Mouse (Mus musculus): Measurements from ENCODE around the gene Cdc42se2. TPM values are rescaled to one million over a fixed set of nuclear protein-coding genes. Genes with fewer than 3 reads are reported as not detected.
A peak's percentile ranks its signal among the peaks of the same experiment; 100 is the strongest.

The Cdc42se2 gene
- polyA plus RNA-seq, 1 experiment from 2014 or later = 72.1 TPM

GRCm38 (mm10) chr11:54736903-54737302 lies 50.6 kb downstream of the Cdc42se2 start:
- Histone ChIP-seq H3K27ac (replicated peaks; ENCODE audit: low read depth, low read length) (no peak overlapping the region), H3K4me3 (ENCODE audit: low read depth, low read length) (no peak overlapping the region), H3K4me1 (ENCODE audit: control insufficient read depth, insufficient read depth, low read length) (no peaks in the 10 kb centered on the region), H3K27me3 (replicated peaks; ENCODE audit: control insufficient read depth, insufficient read depth, low read length) (no peaks in the 10 kb centered on the region), H3K9ac (ENCODE audit: low read depth, low read length) (no peak overlapping the region), H3K4me2 (ENCODE audit: low read depth, low read length) (no peak overlapping the region), H3K36me3 (ENCODE audit: control insufficient read depth, insufficient read depth, low read length) (peaks cover 51% of the 10 kb centered on the region), H3K9me3 (ENCODE audit: control insufficient read depth, low read length) (no peaks in the 10 kb centered on the region)
- ATAC-seq (ENCODE audit: low read depth) (no peak), DNase-seq (ENCODE audit: low spot score) (no peak)
- 86% methylated on average over 5 of the region's 5 CpGs for WGBS

DNA sequence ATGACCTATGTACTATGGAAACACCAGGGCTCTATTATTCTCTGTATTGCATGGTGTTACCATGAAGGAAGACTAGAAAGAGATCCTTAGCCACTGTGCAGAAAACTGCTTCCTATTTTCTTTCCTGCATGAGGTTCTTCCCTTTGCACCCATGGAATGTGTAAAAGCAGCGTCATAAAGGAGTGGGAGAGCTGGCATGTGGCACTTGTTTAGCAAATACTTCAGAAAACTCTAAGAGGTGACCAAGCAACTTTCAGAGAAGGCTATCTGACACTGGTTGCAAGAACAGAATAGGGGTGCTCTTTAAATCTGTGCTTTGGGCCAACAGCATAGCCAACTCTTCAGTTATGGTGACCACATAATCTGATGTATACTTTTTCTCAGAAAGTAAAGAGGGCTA lies 52.4 kb downstream of the Cdc42se2 start:
- Histone ChIP-seq H3K36me3 (ENCODE audit: control insufficient read depth, insufficient read depth, low read length) (peaks cover 43% of the 10 kb centered on the region), H3K4me1 (ENCODE audit: control insufficient read depth, insufficient read depth, low read length) (no peaks in the 10 kb centered on the region), H3K4me2 (ENCODE audit: low read depth, low read length) (no peak overlapping the region), H3K27me3 (replicated peaks; ENCODE audit: control insufficient read depth, insufficient read depth, low read length) (no peaks in the 10 kb centered on the region), H3K9ac (ENCODE audit: low read depth, low read length) (no peak overlapping the region), H3K9me3 (ENCODE audit: control insufficient read depth, low read length) (no peaks in the 10 kb centered on the region), H3K27ac (replicated peaks; ENCODE audit: low read depth, low read length) (no peak overlapping the region), H3K4me3 (ENCODE audit: low read depth, low read length) (no peak overlapping the region)
- WGBS = 82% methylated on average over 1 of the region's 1 CpGs
- DNase-seq (ENCODE audit: low spot score) (no peak), ATAC-seq (ENCODE audit: low read depth) (no peak)

- no peaks in the 10 kb centered on the region for H3K9me3 ChIP-seq (ENCODE audit: control insufficient read depth, low read length)
- peaks cover 37% of the 10 kb centered on the region for H3K36me3 ChIP-seq (ENCODE audit: control insufficient read depth, insufficient read depth, low read length)
- no peak for DNase-seq (ENCODE audit: low spot score)
- WGBS = 73% methylated on average over 7 of the region's 7 CpGs
- no peak overlapping the region for H3K4me2 ChIP-seq (ENCODE audit: low read depth, low read length)
- H3K27me3 ChIP-seq (replicated peaks; ENCODE audit: control insufficient read depth, insufficient read depth, low read length) = no peaks in the 10 kb centered on the region
- no peak overlapping the region for H3K27ac ChIP-seq (replicated peaks; ENCODE audit: low read depth, low read length)
- H3K4me1 ChIP-seq (ENCODE audit: control insufficient read depth, insufficient read depth, low read length) = no peaks in the 10 kb centered on the region
- no peak overlapping the region for H3K4me3 ChIP-seq (ENCODE audit: low read depth, low read length)
- no peak for ATAC-seq (ENCODE audit: low read depth)
- no peak overlapping the region for H3K9ac ChIP-seq (ENCODE audit: low read depth, low read length)
Measured at GRCm38 (mm10) chr11:54733546-54733945, 53.9 kb downstream of the Cdc42se2 start.

DNA sequence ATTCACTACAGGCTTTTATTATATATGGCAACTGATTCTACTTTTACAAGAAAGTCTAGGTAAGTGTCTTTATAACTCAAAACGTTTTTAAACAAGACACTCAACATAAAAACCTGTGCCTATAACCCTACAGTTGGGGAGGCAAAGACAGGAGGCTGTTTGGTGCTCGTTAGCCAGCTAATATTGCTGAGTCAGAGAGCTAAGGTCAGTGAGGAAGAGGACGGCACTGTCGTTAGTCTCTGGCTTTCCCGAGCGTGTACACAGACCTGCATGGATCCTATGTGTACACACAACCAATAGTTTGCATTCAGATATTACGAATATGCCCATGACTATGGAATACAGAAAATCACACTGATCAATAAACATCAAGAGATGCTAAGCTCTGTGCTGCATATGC lies 56.1 kb downstream of the Cdc42se2 start:
- DNase-seq (ENCODE audit: low spot score) = no peak
- no peaks in the 10 kb centered on the region for H3K4me1 ChIP-seq (ENCODE audit: control insufficient read depth, insufficient read depth, low read length)
- peaks cover 37% of the 10 kb centered on the region for H3K36me3 ChIP-seq (ENCODE audit: control insufficient read depth, insufficient read depth, low read length)
- H3K4me3 ChIP-seq (ENCODE audit: low read depth, low read length) = no peak overlapping the region
- H3K27me3 ChIP-seq (replicated peaks; ENCODE audit: control insufficient read depth, insufficient read depth, low read length) = no peaks in the 10 kb centered on the region
- WGBS = 84% methylated on average over 7 of the region's 7 CpGs
- no peaks in the 10 kb centered on the region for H3K9me3 ChIP-seq (ENCODE audit: control insufficient read depth, low read length)
- no peak overlapping the region for H3K4me2 ChIP-seq (ENCODE audit: low read depth, low read length)
- no peak overlapping the region for H3K9ac ChIP-seq (ENCODE audit: low read depth, low read length)
- ATAC-seq (ENCODE audit: low read depth) = no peak
- no peak overlapping the region for H3K27ac ChIP-seq (replicated peaks; ENCODE audit: low read depth, low read length)

GRCm38 (mm10) chr11:54730931-54731330 lies 56.5 kb downstream of the Cdc42se2 start:
- 95% methylated on average over 5 of the region's 5 CpGs for WGBS
- peaks cover 36% of the 10 kb centered on the region; the same call in 1 of the 2 replicates for H3K36me3 ChIP-seq (ENCODE audit: control insufficient read depth, insufficient read depth, low read length)

GRCm38 (mm10) chr11:54729311-54729710 lies 58.2 kb downstream of the Cdc42se2 start:
- Histone ChIP-seq H3K27me3 (replicated peaks; ENCODE audit: control insufficient read depth, insufficient read depth, low read length) (no peaks in the 10 kb centered on the region), H3K36me3 (ENCODE audit: control insufficient read depth, insufficient read depth, low read length) (peaks cover 32% of the 10 kb centered on the region; the same call in 1 of the 2 replicates), H3K27ac (replicated peaks; ENCODE audit: low read depth, low read length) (no peak overlapping the region), H3K4me2 (ENCODE audit: low read depth, low read length) (no peak overlapping the region), H3K9ac (ENCODE audit: low read depth, low read length) (no peak overlapping the region), H3K4me1 (ENCODE audit: control insufficient read depth, insufficient read depth, low read length) (no peaks in the 10 kb centered on the region), H3K4me3 (ENCODE audit: low read depth, low read length) (no peak overlapping the region), H3K9me3 (ENCODE audit: control insufficient read depth, low read length) (no peaks in the 10 kb centered on the region)
- DNase-seq (ENCODE audit: low spot score) (no peak), ATAC-seq (ENCODE audit: low read depth) (no peak)
- WGBS = 87% methylated on average over 3 of the region's 3 CpGs

More at GRCm38 (mm10) chr11:54730931-54731330, 56.5 kb downstream of the Cdc42se2 start:
- no peaks in the 10 kb centered on the region for H3K4me1 ChIP-seq (ENCODE audit: control insufficient read depth, insufficient read depth, low read length)
- H3K27ac ChIP-seq (replicated peaks; ENCODE audit: low read depth, low read length) = no peak overlapping the region
- H3K4me2 ChIP-seq (ENCODE audit: low read depth, low read length) = no peak overlapping the region
- no peaks in the 10 kb centered on the region for H3K27me3 ChIP-seq (replicated peaks; ENCODE audit: control insufficient read depth, insufficient read depth, low read length)
- H3K9me3 ChIP-seq (ENCODE audit: control insufficient read depth, low read length) = no peaks in the 10 kb centered on the region
- no peak overlapping the region for H3K9ac ChIP-seq (ENCODE audit: low read depth, low read length)
- no peak overlapping the region for H3K4me3 ChIP-seq (ENCODE audit: low read depth, low read length)
- ATAC-seq (ENCODE audit: low read depth) = no peak
- DNase-seq (ENCODE audit: low spot score) = no peak

DNA sequence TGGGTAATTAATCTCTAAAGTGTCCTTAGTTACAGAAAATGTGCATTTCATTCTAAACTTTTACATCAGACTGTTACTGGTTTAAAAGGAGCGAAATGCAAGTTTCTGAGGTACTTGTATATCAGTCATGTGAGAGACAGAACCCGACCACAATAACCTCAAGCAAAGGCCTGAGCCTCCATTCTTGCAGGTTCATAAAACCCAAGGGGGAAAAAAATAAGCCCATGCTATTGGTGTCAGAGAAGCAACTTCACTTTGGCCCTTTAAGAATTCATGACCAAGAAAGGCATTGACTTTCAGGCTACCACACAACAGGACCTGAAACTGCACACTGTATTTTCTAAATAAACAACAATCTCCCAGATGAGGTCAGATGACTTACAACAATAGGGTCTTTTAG lies 59.1 kb downstream of the Cdc42se2 start:
- 85% methylated on average over 2 of the region's 2 CpGs for WGBS
- H3K4me3 ChIP-seq (ENCODE audit: low read depth, low read length) = no peak overlapping the region

DNA sequence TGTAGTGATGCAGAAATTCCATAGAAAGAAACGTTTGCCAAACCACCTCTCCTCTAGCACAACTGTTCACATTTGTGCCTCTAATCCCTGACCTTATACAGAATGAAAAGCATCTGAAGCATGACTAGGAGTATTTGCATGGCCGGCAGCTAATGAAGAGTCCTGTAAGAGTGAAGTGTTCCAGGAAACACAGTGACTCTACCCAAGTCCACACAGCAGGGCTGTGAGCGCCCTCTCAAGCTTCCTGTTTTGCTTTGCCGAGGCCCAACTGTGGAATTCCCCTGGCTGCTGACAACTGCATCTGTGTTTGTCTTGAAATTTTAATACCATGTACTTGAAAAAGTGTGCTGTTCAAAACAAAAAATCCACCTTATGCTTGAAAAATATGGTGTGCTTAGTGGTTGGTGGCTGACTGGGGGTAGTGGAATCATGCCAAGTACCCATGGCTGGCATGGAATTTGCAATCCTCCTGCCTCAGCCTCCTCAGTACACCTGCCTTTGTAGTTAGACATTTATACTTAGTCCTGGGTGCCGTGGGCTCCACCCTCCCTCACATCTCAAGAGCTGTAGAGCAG lies 60.1 kb downstream of the Cdc42se2 start:
- Histone ChIP-seq H3K9ac (ENCODE audit: low read depth, low read length) (no peak overlapping the region), H3K4me1 (ENCODE audit: control insufficient read depth, insufficient read depth, low read length) (no peaks in the 10 kb centered on the region), H3K9me3 (ENCODE audit: control insufficient read depth, low read length) (no peaks in the 10 kb centered on the region), H3K27me3 (replicated peaks; ENCODE audit: control insufficient read depth, insufficient read depth, low read length) (no peaks in the 10 kb centered on the region), H3K4me2 (ENCODE audit: low read depth, low read length) (no peak overlapping the region), H3K4me3 (ENCODE audit: low read depth, low read length) (no peak overlapping the region), H3K27ac (replicated peaks; ENCODE audit: low read depth, low read length) (peak overlapping the region; percentile 6; the same call in 1 of the 2 replicates), H3K36me3 (ENCODE audit: control insufficient read depth, insufficient read depth, low read length) (peaks cover 38% of the 10 kb centered on the region)
- 62% methylated on average over 5 of the region's 5 CpGs for WGBS
- ATAC-seq (ENCODE audit: low read depth) = peak; percentile 55; the same call in 1 of the 2 replicates
- DNase-seq (ENCODE audit: low spot score) = peak; percentile 56

More for the DNA sequence above, 59.1 kb downstream of the Cdc42se2 start:
- DNase-seq (ENCODE audit: low spot score) (no peak), ATAC-seq (ENCODE audit: low read depth) (no peak)
- H3K27ac ChIP-seq (replicated peaks; ENCODE audit: low read depth, low read length) = no peak overlapping the region
- no peaks in the 10 kb centered on the region for H3K27me3 ChIP-seq (replicated peaks; ENCODE audit: control insufficient read depth, insufficient read depth, low read length)
- no peak overlapping the region for H3K9ac ChIP-seq (ENCODE audit: low read depth, low read length)
- H3K9me3 ChIP-seq (ENCODE audit: control insufficient read depth, low read length) = no peaks in the 10 kb centered on the region
- no peak overlapping the region for H3K4me2 ChIP-seq (ENCODE audit: low read depth, low read length)
- H3K36me3 ChIP-seq (ENCODE audit: control insufficient read depth, insufficient read depth, low read length) = peaks cover 28% of the 10 kb centered on the region
- no peaks in the 10 kb centered on the region for H3K4me1 ChIP-seq (ENCODE audit: control insufficient read depth, insufficient read depth, low read length)

GRCm38 (mm10) chr11:54726571-54727062 lies 60.9 kb downstream of the Cdc42se2 start:
- H3K9ac ChIP-seq (ENCODE audit: low read depth, low read length) = no peak overlapping the region
- peaks cover 46% of the 10 kb centered on the region for H3K36me3 ChIP-seq (ENCODE audit: control insufficient read depth, insufficient read depth, low read length)
- no peak for DNase-seq (ENCODE audit: low spot score)
- H3K4me2 ChIP-seq (ENCODE audit: low read depth, low read length) = no peak overlapping the region
- H3K9me3 ChIP-seq (ENCODE audit: control insufficient read depth, low read length) = no peaks in the 10 kb centered on the region
- H3K4me3 ChIP-seq (ENCODE audit: low read depth, low read length) = no peak overlapping the region
- no peaks in the 10 kb centered on the region for H3K4me1 ChIP-seq (ENCODE audit: control insufficient read depth, insufficient read depth, low read length)
- ATAC-seq (ENCODE audit: low read depth) = no peak
- H3K27ac ChIP-seq (replicated peaks; ENCODE audit: low read depth, low read length) = no peak overlapping the region
- no peaks in the 10 kb centered on the region for H3K27me3 ChIP-seq (replicated peaks; ENCODE audit: control insufficient read depth, insufficient read depth, low read length)
- WGBS = 78% methylated on average over 3 of the region's 3 CpGs

Measured in embryonic facial prominence, embryonic 14.5 days (tissue).